Comparison of ENCODE assay signal across 7 mouse cellular contexts in genomic region chr15:89123595-89123994, GRCm38 (mm10). TPM values are rescaled to one million over a fixed set of nuclear protein-coding genes. Genes with fewer than 3 reads are reported as not detected.
A peak's percentile ranks its signal among the peaks of the same experiment; 100 is the strongest.
DNase-seq lines count a peak whose midpoint lies in the region; ATAC-seq lines count a peak whose summit lies in the region.

No protein-coding gene starts in this region.

- H3K36me3 ChIP-seq in lung, embryonic 15.5 days, result peaks cover 11% of the 10 kb centered on the region; the same call in 1 of the 2 replicates
- peaks cover 22% of the 10 kb centered on the region for H3K36me3 ChIP-seq in forebrain, embryonic 13.5 days (ENCODE audit: poor library complexity, severe bottlenecking)
- H3K36me3 ChIP-seq in neural tube, embryonic 12.5 days, result peaks cover 3% of the 10 kb centered on the region; the same call in 1 of the 2 replicates

- ATAC-seq in lung, embryonic 15.5 days (ENCODE audit: borderline replicate concordance, extremely low read depth, low FRiP score, low TSS enrichment), result no peak
- peak; percentile 12; the same call in 1 of the 2 replicates for ATAC-seq in forebrain, embryonic 13.5 days
- ATAC-seq in neural tube, embryonic 12.5 days (ENCODE audit: low FRiP score, low read depth), result 0 out of 2 replicates have a peak, but pooled peaks have one; percentile 5

- H3K4me3 ChIP-seq in lung, embryonic 15.5 days, result peak overlapping the region; percentile 84
- peak overlapping the region; percentile 92 for H3K4me3 ChIP-seq in forebrain, embryonic 13.5 days
- peak overlapping the region; percentile 74 for H3K4me3 ChIP-seq in neural tube, embryonic 12.5 days

- H3K4me2 ChIP-seq in lung, embryonic 15.5 days, result peak overlapping the region; percentile 74
- peak overlapping the region; percentile 98 for H3K4me2 ChIP-seq in forebrain, embryonic 13.5 days
- H3K4me2 ChIP-seq in neural tube, embryonic 12.5 days (replicated peaks), result peak overlapping the region; percentile 95

- 24% methylated on average over 11 of the region's 11 CpGs for WGBS in lung, embryonic 15.5 days
- 32% methylated on average over 11 of the region's 11 CpGs for WGBS in forebrain, embryonic 13.5 days
- 31% methylated on average over 11 of the region's 11 CpGs for WGBS in neural tube, embryonic 12.5 days

- intact Hi-C loops in left cerebral cortex, postnatal 4 days (cut with DNase I), result loop anchor here (10.0 kb wide), 1 partner anchor 81 kb away; no protein-coding TSS in a partner anchor

- no peaks in the 10 kb centered on the region for H3K27me3 ChIP-seq in lung, embryonic 15.5 days
- H3K27me3 ChIP-seq in forebrain, embryonic 13.5 days, result no peaks in the 10 kb centered on the region
- no peaks in the 10 kb centered on the region for H3K27me3 ChIP-seq in neural tube, embryonic 12.5 days (replicated peaks)

- peaks cover 45% of the 10 kb centered on the region for H3K4me1 ChIP-seq in lung, embryonic 15.5 days
- peaks cover 54% of the 10 kb centered on the region for H3K4me1 ChIP-seq in forebrain, embryonic 13.5 days
- H3K4me1 ChIP-seq in neural tube, embryonic 12.5 days, result peaks cover 46% of the 10 kb centered on the region

- H3K27ac ChIP-seq in lung, embryonic 15.5 days, result 0 out of 2 replicates have a peak overlapping the region, but pooled peaks have one; percentile 29
- peak overlapping the region; percentile 84 for H3K27ac ChIP-seq in forebrain, embryonic 13.5 days
- H3K27ac ChIP-seq in neural tube, embryonic 12.5 days, result peak overlapping the region; percentile 51; the same call in 1 of the 2 replicates

- DNase-seq in lung, postnatal 14 days, result no peak
- DNase-seq in cerebellum, adult 9-11 months, result peak; percentile 78
- DNase-seq in left cerebral cortex, postnatal 4 days, result peak; percentile 62
- no peak for DNase-seq in T-cell, adult 2 months (ENCODE audit: low spot score)

- peak overlapping the region; percentile 82 for H3K9ac ChIP-seq in lung, embryonic 15.5 days
- H3K9ac ChIP-seq in forebrain, embryonic 13.5 days, result peak overlapping the region; percentile 89
- peak overlapping the region; percentile 76 for H3K9ac ChIP-seq in neural tube, embryonic 12.5 days

- no peaks in the 10 kb centered on the region for H3K9me3 ChIP-seq in lung, embryonic 15.5 days
- H3K9me3 ChIP-seq in forebrain, embryonic 13.5 days (replicated peaks), result no peaks in the 10 kb centered on the region
- no peaks in the 10 kb centered on the region for H3K9me3 ChIP-seq in neural tube, embryonic 12.5 days

RNA-seq across cellular contexts. Expression of gene Tubgcp6, which starts 0.7 kb away (rescaled TPM):
- polyA plus RNA-seq in lung, embryonic 15.5 days (2015; fragmentation: Nextera tagmentation; extraction: Ambion mirVana), result 14.5 and 15.4 TPM in 2 replicates
- polyA plus RNA-seq in forebrain, embryonic 13.5 days (2015; fragmentation: Nextera tagmentation; extraction: Ambion mirVana), result 16.8 and 19.8 TPM in 2 replicates
- total RNA-seq in left cerebral cortex, postnatal 4 days (2021), result 10 to 100 TPM; 36.9 to 42.1 TPM
- polyA plus RNA-seq in neural tube, embryonic 12.5 days (2016; fragmentation: Nextera tagmentation; extraction: Ambion mirVana), result 18.7 and 20.6 TPM in 2 replicates

RNA-seq across cellular contexts. Expression of gene Hdac10, which starts 4.9 kb away (rescaled TPM):
- polyA plus RNA-seq in lung, embryonic 15.5 days (2015; fragmentation: Nextera tagmentation; extraction: Ambion mirVana), result 21.7 and 24.3 TPM in 2 replicates
- 22.3 and 25.4 TPM in 2 replicates for polyA plus RNA-seq in forebrain, embryonic 13.5 days (2015; fragmentation: Nextera tagmentation; extraction: Ambion mirVana)
- total RNA-seq in left cerebral cortex, postnatal 4 days (2021), result 10 to 100 TPM; 40.0 to 42.8 TPM
- 23.6 and 25.1 TPM in 2 replicates for polyA plus RNA-seq in neural tube, embryonic 12.5 days (2016; fragmentation: Nextera tagmentation; extraction: Ambion mirVana)

RNA-seq across cellular contexts. Expression of gene Mapk12, which starts 16.9 kb away (rescaled TPM):
- polyA plus RNA-seq in lung, embryonic 15.5 days (2015; fragmentation: Nextera tagmentation; extraction: Ambion mirVana), result 12.5 and 13.4 TPM in 2 replicates
- 9.1 and 11.7 TPM in 2 replicates for polyA plus RNA-seq in forebrain, embryonic 13.5 days (2015; fragmentation: Nextera tagmentation; extraction: Ambion mirVana)
- 1 to 10 TPM; 4.1 to 5.0 TPM for total RNA-seq in left cerebral cortex, postnatal 4 days (2021)
- 11.7 and 13.4 TPM in 2 replicates for polyA plus RNA-seq in neural tube, embryonic 12.5 days (2016; fragmentation: Nextera tagmentation; extraction: Ambion mirVana)

RNA-seq across cellular contexts. Expression of gene Mapk11, which starts 25.8 kb away (rescaled TPM):
- polyA plus RNA-seq in lung, embryonic 15.5 days (2015; fragmentation: Nextera tagmentation; extraction: Ambion mirVana), result 10.0 and 12.6 TPM in 2 replicates
- polyA plus RNA-seq in forebrain, embryonic 13.5 days (2015; fragmentation: Nextera tagmentation; extraction: Ambion mirVana), result 43.0 and 45.5 TPM in 2 replicates
- 10 to 100 TPM; 34.4 to 36.6 TPM for total RNA-seq in left cerebral cortex, postnatal 4 days (2021)
- polyA plus RNA-seq in neural tube, embryonic 12.5 days (2016; fragmentation: Nextera tagmentation; extraction: Ambion mirVana), result 45.7 and 46.6 TPM in 2 replicates

RNA-seq across cellular contexts. Expression of gene Selenoo, which starts 34.7 kb away (rescaled TPM):
- 16.5 and 17.6 TPM in 2 replicates for polyA plus RNA-seq in lung, embryonic 15.5 days (2015; fragmentation: Nextera tagmentation; extraction: Ambion mirVana)
- polyA plus RNA-seq in forebrain, embryonic 13.5 days (2015; fragmentation: Nextera tagmentation; extraction: Ambion mirVana), result 20.9 and 22.5 TPM in 2 replicates
- 10 to 100 TPM; 24.6 to 25.7 TPM for total RNA-seq in left cerebral cortex, postnatal 4 days (2021)
- polyA plus RNA-seq in neural tube, embryonic 12.5 days (2016; fragmentation: Nextera tagmentation; extraction: Ambion mirVana), result 23.2 and 27.2 TPM in 2 replicates

Comparison
In these comparisons a context has a peak if more than half of its experiments do, and no peak if none do; other contexts are left out.
1. H3K27ac ChIP-seq: peak in every context shown above with its lines; median percentile 84 in forebrain, embryonic 13.5 days; 51 in neural tube, embryonic 12.5 days; 29 in lung, embryonic 15.5 days.
2. DNase-seq: peak in cerebellum, adult 9-11 months (single experiment) and left cerebral cortex, postnatal 4 days (single experiment); none in lung, postnatal 14 days (single experiment) and T-cell, adult 2 months (single experiment).
3. Peak in every context shown above with its lines, with median percentiles within 50 percentile points of each other: H3K4me2 ChIP-seq, H3K4me3 ChIP-seq and H3K9ac ChIP-seq.